Mouse (Mus musculus) ES-E14 (cell line): ENCODE data around the gene Acsl4. TPM values are rescaled to one million over a fixed set of nuclear protein-coding genes. Genes with fewer than 3 reads are reported as not detected.

ENCODE experiments used
- DNase-seq: peaks from one replicate; pipeline ENCODE4 v3.0.0-alpha.2; 2013; ENCODE audit warnings: low read depth, low spot score
- H3K27ac ChIP-seq: 2 replicates; pipeline ENCODE4 v1.5.1; 2012; ENCODE audit warnings: low read depth, mild to moderate bottlenecking, low read length, moderate library complexity, mixed read lengths; ENCODE audit not compliant: poor library complexity, insufficient read depth, severe bottlenecking
- H3K36me3 ChIP-seq: 2 replicates; pipeline ENCODE4 v1.6.1; 2012; ENCODE audit warnings: mild to moderate bottlenecking, low read length, moderate library complexity, mixed read lengths; ENCODE audit not compliant: control insufficient read depth, poor library complexity, insufficient read depth, severe bottlenecking
- H3K4me1 ChIP-seq, 2 experiments: fragments of 150-350 bp in 1 of 2; sonication (generic) in 1 of 2; 2 replicates each; pipeline ENCODE4 v1.6.1; 2012; ENCODE audit warnings: low read length in 2 of 2, mild to moderate bottlenecking in 1 of 2, mixed read lengths in 1 of 2; ENCODE audit not compliant: control insufficient read depth in 2 of 2, insufficient read depth in 2 of 2, poor library complexity in 1 of 2
- H3K4me3 ChIP-seq, 2 experiments: fragments of 150-350 bp in 1 of 2; sonication (generic) in 1 of 2; 2 replicates each; pipeline ENCODE4 v1.5.1; 2012; ENCODE audit warnings: low read length in 2 of 2, low read depth in 1 of 2, mild to moderate bottlenecking in 1 of 2, mixed read lengths in 1 of 2; ENCODE audit not compliant: insufficient read depth in 1 of 2, poor library complexity in 1 of 2, severe bottlenecking in 1 of 2
- H3K9ac ChIP-seq: 2 replicates; pipeline ENCODE4 v1.6.1; 2012; ENCODE audit warnings: low read depth, mild to moderate bottlenecking, low read length, mixed read lengths; ENCODE audit not compliant: poor library complexity, insufficient read depth, severe bottlenecking
- H3K9me3 ChIP-seq: fragments of 150-350 bp; sonication (generic); 2 replicates; pipeline ENCODE4 v1.6.1; 2012; ENCODE audit warnings: low read depth, mild to moderate bottlenecking, low read length; ENCODE audit not compliant: control insufficient read depth, insufficient read depth
- CHD2 ChIP-seq: IDR thresholded peaks from 2 replicates; pipeline ENCODE4 v1.6.1; 2014; ENCODE audit warnings: mild to moderate bottlenecking, low read depth, low read length, inconsistent platforms
- HCFC1 ChIP-seq: IDR thresholded peaks from 2 replicates; pipeline ENCODE4 v1.6.1; 2012; ENCODE audit warnings: low read length, inconsistent platforms, borderline replicate concordance; ENCODE audit not compliant: insufficient read depth
- MAFK ChIP-seq: IDR thresholded peaks from 2 replicates; pipeline ENCODE4 v1.6.1; 2014; ENCODE audit warnings: mild to moderate bottlenecking, low read depth, low read length, inconsistent platforms; ENCODE audit not compliant: insufficient read depth
- ZC3H11A ChIP-seq: IDR thresholded peaks from 2 replicates; pipeline ENCODE4 v1.6.1; 2012; ENCODE audit warnings: low read depth, mild to moderate bottlenecking, inconsistent platforms, low read length, borderline replicate concordance
- ZNF384 ChIP-seq: IDR thresholded peaks from 2 replicates; pipeline ENCODE4 v1.6.1; 2012; ENCODE audit warnings: low read depth, low read length, inconsistent platforms
- in situ Hi-C, 2 experiments: fragments of 600-800 bp; cut with MboI; formaldehyde crosslinking; loops; one replicate each; pipeline ENCODE4 v1.15.1; 2025; ENCODE audit warnings: low sequenced_read_pairs in 2 of 2, inconsistent platforms in 1 of 2; ENCODE audit not compliant: unreplicated experiment in 2 of 2
- total RNA-seq: library from RNA; depleted of rRNA; stranded (reverse); fragments of 300-350 nt; gene quantifications from 2 replicates; pipeline ENCODE4 v1.2.3, GENCODE M21; 2012; rRNA removed

Gene Acsl4
- total RNA-seq, 1 experiment, result 28.5 TPM

DNA sequence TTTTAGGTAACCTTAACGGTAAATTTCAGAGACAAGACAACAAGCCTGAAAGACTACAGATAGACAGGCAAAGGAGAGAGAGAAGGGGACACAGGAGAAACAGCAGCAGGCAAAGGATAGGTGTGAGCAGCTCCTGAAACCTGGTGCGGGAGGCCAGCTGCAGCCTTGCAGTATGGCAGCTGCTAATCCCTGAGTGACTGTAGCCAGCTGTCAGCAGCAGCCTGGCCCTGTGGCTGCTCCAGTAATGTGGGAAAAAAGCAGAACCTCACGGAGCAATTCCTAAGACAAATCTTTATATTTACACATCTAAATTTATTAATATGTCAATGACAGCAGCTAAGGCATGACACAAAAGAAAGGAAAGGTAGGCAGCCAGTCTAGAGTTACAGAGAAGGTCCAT lies 113.8 kb downstream of the Acsl4 start:
- H3K36me3 ChIP-seq, result no peaks in the 10 kb centered on the region
- no peaks in the 10 kb centered on the region for H3K4me1 ChIP-seq
- H3K27ac ChIP-seq, result no peak overlapping the region
- DNase-seq, result no peak
- TF ChIP-seq CHD2 (no peak), ZC3H11A (no peak), MAFK (no peak), HCFC1 (no peak), ZNF384 (no peak)
- no peak overlapping the region for H3K4me3 ChIP-seq
- H3K9me3 ChIP-seq, result no peaks in the 10 kb centered on the region
- in situ Hi-C loops, result no loop called here
- H3K9ac ChIP-seq, result no peak overlapping the region

GRCm38 (mm10) chrX:142276031-142276430 lies 114.3 kb downstream of the Acsl4 start:
- Histone ChIP-seq H3K9me3 (no peaks in the 10 kb centered on the region), H3K36me3 (no peaks in the 10 kb centered on the region), H3K9ac (no peak overlapping the region), H3K4me3 (no peak overlapping the region), H3K4me1 (no peaks in the 10 kb centered on the region), H3K27ac (no peak overlapping the region)
- no peak for DNase-seq
- TF ChIP-seq MAFK (no peak), ZNF384 (no peak), ZC3H11A (no peak), CHD2 (no peak), HCFC1 (no peak)
- in situ Hi-C loops, result no loop called here

Other genes with a start within 250 kb of the Acsl4 start
- not detected in 2 replicates for gene Gucy2f, start 193.6 kb downstream of the Acsl4 start, total RNA-seq
- gene Nxt2, start 163.8 kb downstream of the Acsl4 start, total RNA-seq, result 10.1 and 10.6 TPM in 2 replicates
- 0.62 and 0.63 TPM in 2 replicates for gene Kcne1l, start 84.2 kb downstream of the Acsl4 start, total RNA-seq